Mouse (Mus musculus): Measurements from ENCODE around the gene Reep1. TPM values are rescaled to one million over a fixed set of nuclear protein-coding genes. Genes with fewer than 3 reads are reported as not detected.
A peak's percentile ranks its signal among the peaks of the same experiment; 100 is the strongest.

Gene Reep1
- polyA plus RNA-seq (2014; fragmentation: Nextera tagmentation; extraction: Ambion mirVana): 8.1 and 8.9 TPM in 2 replicates

DNA sequence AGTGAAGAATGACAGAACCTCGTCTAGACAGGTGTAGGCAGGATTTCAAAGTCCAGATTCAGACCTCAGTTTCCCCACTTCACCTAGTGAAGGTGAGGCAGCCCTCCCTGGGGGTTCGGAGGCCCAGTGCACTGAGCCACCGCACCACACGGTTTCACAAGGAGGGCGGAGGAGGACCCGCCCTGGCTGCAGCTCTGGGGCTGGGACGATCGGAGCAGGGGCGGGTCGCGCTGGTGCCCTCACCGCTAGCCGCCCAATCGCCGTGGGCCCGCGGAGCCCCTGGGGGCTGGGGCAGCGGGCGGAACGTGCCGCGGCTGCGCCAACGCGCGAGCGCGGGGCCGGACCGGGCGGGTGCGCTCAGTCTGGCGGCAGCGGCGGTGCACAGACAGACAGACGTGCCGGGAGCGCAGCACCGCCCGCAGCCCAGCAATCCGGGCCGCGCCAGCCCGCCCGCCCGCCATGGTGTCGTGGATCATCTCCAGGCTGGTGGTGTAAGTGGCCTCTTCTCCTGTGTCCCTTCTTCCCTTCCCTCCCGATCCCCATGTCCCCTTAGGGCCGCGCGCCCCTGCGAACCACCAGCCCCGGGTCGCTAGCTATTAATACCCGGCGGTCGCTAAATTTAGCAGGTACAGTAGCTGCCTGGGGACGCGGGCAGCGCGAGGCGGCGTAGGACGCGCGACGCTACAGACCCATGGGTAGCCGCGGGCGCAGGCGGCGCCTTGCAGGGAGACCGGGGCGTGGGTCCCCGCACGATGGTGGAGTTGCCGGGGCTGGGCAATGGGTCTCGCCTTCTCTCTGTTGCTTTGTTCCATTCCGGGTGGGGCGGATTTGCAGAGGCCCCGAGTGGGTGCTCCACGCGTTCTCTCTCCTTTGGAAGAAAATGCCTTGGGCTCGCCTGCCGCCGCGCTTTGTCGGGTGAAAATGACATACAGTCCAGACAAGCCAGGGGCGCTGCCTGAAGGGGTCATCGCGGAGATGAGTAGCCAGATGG is at the start of gene Reep1:
Reep1 (plus strand) TSS at position 51 of the 991 bp plus-strand sequence.
- DNase-seq (ENCODE audit: low spot score): peak; percentile 62
- peak within 1 kb of the TSS; percentile 58 for H3K9ac ChIP-seq (ENCODE audit: low read length)
- under 1% methylated on average over 82 of the region's 91 CpGs for WGBS
- H3K9me3 ChIP-seq (ENCODE audit: control insufficient read depth, low read length): no peaks in the 10 kb centered on the region
- H3K4me3 ChIP-seq (ENCODE audit: low read depth, low read length): peak within 1 kb of the TSS; percentile 49
- ATAC-seq (ENCODE audit: insufficient number of reproducible peaks, low FRiP score, low TSS enrichment, low read depth): peak; percentile 84
- H3K27ac ChIP-seq (replicated peaks; ENCODE audit: low read depth, low read length): no peak within 1 kb of the TSS
- no peaks in the 10 kb centered on the region for H3K36me3 ChIP-seq (ENCODE audit: control insufficient read depth, insufficient read depth, low read length)
- peaks cover 15% of the 10 kb centered on the region for H3K27me3 ChIP-seq (ENCODE audit: control insufficient read depth, insufficient read depth, low read length)
- peak within 1 kb of the TSS; percentile 83 for H3K4me2 ChIP-seq (ENCODE audit: low read depth, severe bottlenecking)
- 0 out of 2 replicates have a peak, but pooled peaks cover 2% of the 10 kb centered on the region for H3K4me1 ChIP-seq (ENCODE audit: control insufficient read depth, insufficient read depth, low read length)

DNA sequence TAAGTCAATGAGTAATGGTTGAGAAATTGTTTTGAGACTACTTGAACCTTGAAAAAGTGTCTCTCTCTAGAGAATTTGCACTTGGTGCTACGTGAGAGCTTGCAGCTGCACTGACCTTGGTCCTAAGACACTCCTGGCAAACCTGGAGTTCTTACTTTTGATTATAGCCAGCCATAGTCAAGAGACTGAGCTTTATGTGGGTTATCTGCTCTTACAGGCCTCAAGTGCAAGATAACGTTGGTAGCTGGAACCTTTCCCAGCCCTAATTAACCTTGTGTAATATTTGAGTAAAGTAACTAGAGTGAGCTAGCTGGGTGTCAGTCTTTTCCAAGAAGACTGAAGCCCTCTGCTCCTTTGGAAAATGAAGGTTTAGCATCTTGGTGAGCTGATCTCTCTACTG is 49.1 kb upstream of the Reep1 start:
- Histone ChIP-seq H3K36me3 (ENCODE audit: control insufficient read depth, insufficient read depth, low read length) (no peaks in the 10 kb centered on the region), H3K27me3 (ENCODE audit: control insufficient read depth, insufficient read depth, low read length) (no peaks in the 10 kb centered on the region), H3K9me3 (ENCODE audit: control insufficient read depth, low read length) (no peaks in the 10 kb centered on the region), H3K4me3 (ENCODE audit: low read depth, low read length) (no peak overlapping the region), H3K27ac (replicated peaks; ENCODE audit: low read depth, low read length) (no peak overlapping the region), H3K4me2 (ENCODE audit: low read depth, severe bottlenecking) (no peak overlapping the region), H3K9ac (ENCODE audit: low read length) (no peak overlapping the region), H3K4me1 (ENCODE audit: control insufficient read depth, insufficient read depth, low read length) (no peaks in the 10 kb centered on the region)
- DNase-seq (ENCODE audit: low spot score) (no peak), ATAC-seq (ENCODE audit: insufficient number of reproducible peaks, low FRiP score, low TSS enrichment, low read depth) (no peak)
- 66% methylated on average over 2 of the region's 2 CpGs for WGBS

DNA sequence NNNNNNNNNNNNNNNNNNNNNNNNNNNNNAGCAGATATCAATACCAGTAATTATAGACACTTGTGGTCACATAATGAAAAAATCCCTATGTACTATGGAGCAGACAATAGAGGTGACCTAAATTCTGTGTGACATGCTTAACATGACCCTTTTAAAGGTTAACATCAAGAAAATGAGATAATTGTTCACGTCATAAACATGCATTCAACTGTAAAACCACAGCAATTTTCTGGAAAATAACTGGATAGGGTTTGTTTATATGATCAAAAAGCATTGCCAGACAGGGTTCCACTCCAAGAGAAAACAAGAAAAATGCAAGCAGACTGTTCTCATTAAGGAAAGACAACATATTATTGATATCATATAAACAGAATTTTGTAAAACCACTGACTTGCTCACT is 42.9 kb upstream of the Reep1 start:
- no peak overlapping the region for H3K4me3 ChIP-seq (ENCODE audit: low read depth, low read length)
- no peaks in the 10 kb centered on the region for H3K36me3 ChIP-seq (ENCODE audit: control insufficient read depth, insufficient read depth, low read length)
- no peaks in the 10 kb centered on the region for H3K27me3 ChIP-seq (ENCODE audit: control insufficient read depth, insufficient read depth, low read length)
- DNase-seq (ENCODE audit: low spot score) (no peak), ATAC-seq (ENCODE audit: insufficient number of reproducible peaks, low FRiP score, low TSS enrichment, low read depth) (no peak)
- no peak overlapping the region for H3K9ac ChIP-seq (ENCODE audit: low read length)
- H3K27ac ChIP-seq (replicated peaks; ENCODE audit: low read depth, low read length): no peak overlapping the region
- WGBS: 70% methylated on average over 1 of the region's 1 CpGs
- H3K9me3 ChIP-seq (ENCODE audit: control insufficient read depth, low read length): no peaks in the 10 kb centered on the region
- no peaks in the 10 kb centered on the region for H3K4me1 ChIP-seq (ENCODE audit: control insufficient read depth, insufficient read depth, low read length)
- no peak overlapping the region for H3K4me2 ChIP-seq (ENCODE audit: low read depth, severe bottlenecking)

DNA sequence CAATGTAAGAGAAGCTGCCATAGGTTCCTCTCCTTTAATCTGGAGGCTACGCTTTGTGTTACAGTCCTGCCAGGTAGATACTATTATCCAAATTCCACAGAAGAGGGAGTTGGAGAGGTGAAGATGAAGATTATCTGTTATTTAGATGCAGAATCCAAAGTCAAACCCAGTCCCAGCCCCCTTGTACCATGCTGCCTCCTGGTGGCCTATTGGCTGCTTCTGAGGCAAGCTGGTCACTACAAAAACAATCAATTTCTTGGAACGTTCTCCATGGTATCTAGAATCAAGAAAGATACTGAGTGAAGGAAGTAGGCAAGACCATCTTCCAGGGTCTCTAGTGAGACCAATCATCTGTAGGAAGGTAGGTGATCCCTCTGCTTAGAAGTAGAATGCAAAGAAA is 34.2 kb upstream of the Reep1 start:
- Histone ChIP-seq H3K9ac (ENCODE audit: low read length) (no peak overlapping the region), H3K27ac (replicated peaks; ENCODE audit: low read depth, low read length) (no peak overlapping the region), H3K4me1 (ENCODE audit: control insufficient read depth, insufficient read depth, low read length) (no peaks in the 10 kb centered on the region), H3K9me3 (ENCODE audit: control insufficient read depth, low read length) (no peaks in the 10 kb centered on the region), H3K27me3 (ENCODE audit: control insufficient read depth, insufficient read depth, low read length) (no peaks in the 10 kb centered on the region), H3K36me3 (ENCODE audit: control insufficient read depth, insufficient read depth, low read length) (no peaks in the 10 kb centered on the region), H3K4me2 (ENCODE audit: low read depth, severe bottlenecking) (no peak overlapping the region), H3K4me3 (ENCODE audit: low read depth, low read length) (no peak overlapping the region)
- DNase-seq (ENCODE audit: low spot score): no peak
- no peak for ATAC-seq (ENCODE audit: insufficient number of reproducible peaks, low FRiP score, low TSS enrichment, low read depth)
- 72% methylated on average over 2 of the region's 2 CpGs for WGBS

DNA sequence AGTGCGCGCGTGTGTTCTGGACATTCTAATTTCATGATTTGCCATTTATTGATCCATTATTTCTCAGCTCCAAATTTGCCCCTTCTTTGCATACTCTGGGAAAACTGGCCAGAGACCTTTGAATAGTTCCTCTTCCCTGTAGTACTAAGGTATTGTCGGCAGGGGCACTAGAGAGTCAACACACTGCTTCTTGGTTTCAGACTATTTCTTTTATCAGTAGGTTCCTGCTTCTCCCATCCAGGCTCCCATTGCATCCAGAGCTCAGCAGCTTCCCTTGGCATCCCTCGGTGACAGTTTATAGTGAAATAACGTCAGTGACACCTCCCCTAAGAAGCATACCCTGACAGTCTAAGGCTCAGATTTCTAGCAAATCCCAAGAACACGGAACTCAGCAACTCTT is 28.5 kb upstream of the Reep1 start:
- WGBS: 60% methylated on average over 7 of the region's 7 CpGs
- no peak for DNase-seq (ENCODE audit: low spot score)
- Histone ChIP-seq H3K36me3 (ENCODE audit: control insufficient read depth, insufficient read depth, low read length) (no peaks in the 10 kb centered on the region), H3K4me1 (ENCODE audit: control insufficient read depth, insufficient read depth, low read length) (no peaks in the 10 kb centered on the region), H3K4me2 (ENCODE audit: low read depth, severe bottlenecking) (no peak overlapping the region), H3K27ac (replicated peaks; ENCODE audit: low read depth, low read length) (no peak overlapping the region), H3K9me3 (ENCODE audit: control insufficient read depth, low read length) (no peaks in the 10 kb centered on the region), H3K9ac (ENCODE audit: low read length) (no peak overlapping the region), H3K27me3 (ENCODE audit: control insufficient read depth, insufficient read depth, low read length) (no peaks in the 10 kb centered on the region), H3K4me3 (ENCODE audit: low read depth, low read length) (no peak overlapping the region)
- ATAC-seq (ENCODE audit: insufficient number of reproducible peaks, low FRiP score, low TSS enrichment, low read depth): no peak

DNA sequence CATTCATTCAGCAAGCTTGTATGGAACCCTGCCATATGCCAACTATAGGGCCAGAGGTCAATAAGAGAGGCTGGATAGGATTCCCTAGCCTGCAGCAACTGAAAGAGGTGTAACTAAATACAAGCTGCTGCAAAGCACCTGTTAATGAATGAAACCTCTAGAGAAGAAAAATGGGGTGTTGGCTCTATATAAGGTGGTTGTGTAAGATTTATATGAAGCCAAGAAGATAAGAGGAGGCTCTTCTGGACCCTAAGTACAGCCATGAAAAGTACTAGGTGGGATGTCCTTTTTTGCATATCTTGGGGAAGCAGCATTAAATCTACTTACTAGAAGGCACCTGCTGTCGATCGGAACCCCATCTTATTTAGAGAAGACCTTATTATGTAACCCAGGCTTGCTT is 12.2 kb upstream of the Reep1 start:
- Histone ChIP-seq H3K27me3 (ENCODE audit: control insufficient read depth, insufficient read depth, low read length) (no peaks in the 10 kb centered on the region), H3K4me2 (ENCODE audit: low read depth, severe bottlenecking) (no peak overlapping the region), H3K4me1 (ENCODE audit: control insufficient read depth, insufficient read depth, low read length) (no peaks in the 10 kb centered on the region), H3K36me3 (ENCODE audit: control insufficient read depth, insufficient read depth, low read length) (no peaks in the 10 kb centered on the region), H3K27ac (replicated peaks; ENCODE audit: low read depth, low read length) (no peak overlapping the region), H3K9ac (ENCODE audit: low read length) (no peak overlapping the region), H3K4me3 (ENCODE audit: low read depth, low read length) (no peak overlapping the region), H3K9me3 (ENCODE audit: control insufficient read depth, low read length) (no peaks in the 10 kb centered on the region)
- 90% methylated on average over 2 of the region's 2 CpGs for whole genome bisulfite sequencing
- DNase-seq (ENCODE audit: low spot score) (no peak), ATAC-seq (ENCODE audit: insufficient number of reproducible peaks, low FRiP score, low TSS enrichment, low read depth) (no peak)

DNA sequence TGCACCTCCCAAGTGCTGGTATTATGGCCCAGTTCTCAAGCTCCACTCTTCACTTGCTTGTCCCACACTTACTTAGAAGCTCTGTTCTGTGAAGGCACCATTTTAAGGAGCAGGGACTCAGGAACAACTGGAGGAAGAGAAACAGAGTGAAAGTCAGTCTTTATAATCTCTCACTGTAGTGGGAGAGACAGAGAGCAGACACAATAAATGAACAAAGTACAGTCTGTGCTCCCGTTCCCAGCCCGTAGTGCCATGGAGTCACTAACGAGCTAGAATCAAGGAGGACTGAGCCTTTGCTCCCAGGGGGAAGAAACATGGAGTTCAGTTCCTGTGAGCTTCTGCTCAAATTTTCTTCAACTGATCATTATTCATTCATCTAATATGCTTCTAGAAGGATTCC is 11.8 kb upstream of the Reep1 start:
- 61% methylated on average over 3 of the region's 3 CpGs for WGBS
- Histone ChIP-seq H3K9me3 (ENCODE audit: control insufficient read depth, low read length) (no peaks in the 10 kb centered on the region), H3K27ac (replicated peaks; ENCODE audit: low read depth, low read length) (no peak overlapping the region), H3K4me1 (ENCODE audit: control insufficient read depth, insufficient read depth, low read length) (no peaks in the 10 kb centered on the region), H3K27me3 (ENCODE audit: control insufficient read depth, insufficient read depth, low read length) (no peaks in the 10 kb centered on the region), H3K9ac (ENCODE audit: low read length) (no peak overlapping the region), H3K36me3 (ENCODE audit: control insufficient read depth, insufficient read depth, low read length) (no peaks in the 10 kb centered on the region), H3K4me3 (ENCODE audit: low read depth, low read length) (no peak overlapping the region), H3K4me2 (ENCODE audit: low read depth, severe bottlenecking) (no peak overlapping the region)
- DNase-seq (ENCODE audit: low spot score): no peak
- no peak for ATAC-seq (ENCODE audit: insufficient number of reproducible peaks, low FRiP score, low TSS enrichment, low read depth)

DNA sequence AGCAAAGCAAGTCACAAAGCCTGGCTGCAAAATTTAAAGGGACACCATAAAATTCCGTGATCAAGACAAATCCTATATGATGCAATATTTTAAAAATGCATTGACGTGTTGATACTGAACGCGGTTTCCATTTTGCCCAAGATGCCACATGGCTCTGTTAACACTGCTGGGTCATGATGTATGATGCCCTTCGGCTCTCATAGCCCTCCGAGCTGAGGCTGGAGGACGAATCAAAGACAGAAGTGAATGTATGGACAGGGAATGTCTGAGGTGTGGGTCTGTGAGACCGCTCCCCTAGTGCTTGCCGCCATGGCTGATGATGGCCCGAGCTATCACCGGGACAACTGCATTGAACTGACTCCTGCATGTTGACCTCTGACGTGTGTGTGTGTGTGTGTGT is 490 bp upstream of the Reep1 start:
- Histone ChIP-seq H3K4me3 (ENCODE audit: low read depth, low read length) (no peak overlapping the region), H3K9ac (ENCODE audit: low read length) (no peak overlapping the region), H3K9me3 (ENCODE audit: control insufficient read depth, low read length) (no peaks in the 10 kb centered on the region), H3K4me2 (ENCODE audit: low read depth, severe bottlenecking) (no peak overlapping the region), H3K27me3 (ENCODE audit: control insufficient read depth, insufficient read depth, low read length) (peaks cover 15% of the 10 kb centered on the region), H3K36me3 (ENCODE audit: control insufficient read depth, insufficient read depth, low read length) (no peaks in the 10 kb centered on the region), H3K27ac (replicated peaks; ENCODE audit: low read depth, low read length) (no peak overlapping the region), H3K4me1 (ENCODE audit: control insufficient read depth, insufficient read depth, low read length) (0 out of 2 replicates have a peak, but pooled peaks cover 2% of the 10 kb centered on the region)
- DNase-seq (ENCODE audit: low spot score) (no peak), ATAC-seq (ENCODE audit: insufficient number of reproducible peaks, low FRiP score, low TSS enrichment, low read depth) (no peak)
- WGBS: 84% methylated on average over 12 of the region's 12 CpGs
